Mouse (Mus musculus) testis, adult 2 months (tissue): ENCODE results near the gene Dnajc11. TPM values are rescaled to one million over a fixed set of nuclear protein-coding genes. Genes with fewer than 3 reads are reported as not detected.

Experiments used
- H3K27ac ChIP-seq: fragments of 200-500 bp; 2 replicates; pipeline ENCODE4 v1.5.1; 2012; ENCODE audit warnings: low read depth, low read length; ENCODE audit not compliant: control insufficient read depth, insufficient read depth
- H3K27me3 ChIP-seq: fragments of 200-500 bp; 2 replicates; pipeline ENCODE4 v1.6.1; 2012; ENCODE audit warnings: mild to moderate bottlenecking, low read length, moderate library complexity; ENCODE audit not compliant: control insufficient read depth, insufficient read depth
- H3K36me3 ChIP-seq: fragments of 200-500 bp; 2 replicates; pipeline ENCODE4 v1.6.1; 2012; ENCODE audit warnings: mild to moderate bottlenecking, low read length; ENCODE audit not compliant: control insufficient read depth, insufficient read depth
- H3K4me1 ChIP-seq: fragments of 200-500 bp; 2 replicates; pipeline ENCODE4 v1.6.1; 2012; ENCODE audit warnings: low read length; ENCODE audit not compliant: control insufficient read depth, insufficient read depth
- H3K4me3 ChIP-seq: fragments of 200-500 bp; 2 replicates; pipeline ENCODE4 v1.5.1; 2012; ENCODE audit warnings: low read depth, mild to moderate bottlenecking, low read length, moderate library complexity, mixed read lengths; ENCODE audit not compliant: control insufficient read depth
- CTCF ChIP-seq: fragments of 200-500 bp; IDR thresholded peaks from 2 replicates; pipeline ENCODE4 v1.5.1; 2012; ENCODE audit warnings: low read depth, mild to moderate bottlenecking, inconsistent platforms, low read length, moderate library complexity; ENCODE audit not compliant: control insufficient read depth, insufficient read depth, insufficient replicate concordance
- POLR2A ChIP-seq: fragments of 200-500 bp; IDR thresholded peaks from 2 replicates; pipeline ENCODE4 v1.6.1; 2012; ENCODE audit warnings: low read depth, mild to moderate bottlenecking, inconsistent platforms, low read length, moderate library complexity; ENCODE audit not compliant: control insufficient read depth
- polyA plus RNA-seq: library from polyadenylated mRNA; depleted of rRNA; stranded (reverse); fragments of >200 nt; gene quantifications from 2 replicates; pipeline ENCODE4 v1.2.3, GENCODE M21; 2012; rRNA removed

Dnajc11 gene
- polyA plus RNA-seq, 1 experiment = 31.2 TPM

- peaks cover 13% of the 10 kb centered on the region for H3K4me1 ChIP-seq
- H3K27ac ChIP-seq = peak within 1 kb of the TSS; percentile 79
Observed at GRCm38 (mm10) chr4:152027524-152027923, 94.0 kb downstream of the Dnajc11 start, which contains the start of gene Zbtb48. Gene Zbtb48 (minus strand): TSS chr4:152027671.

GRCm38 (mm10) chr4:152028456-152028855, 95.0 kb downstream of the Dnajc11 start:
- H3K27ac ChIP-seq = no peak overlapping the region; the same call in 1 of the 2 replicates
- H3K4me3 ChIP-seq = peak overlapping the region; percentile 95
- H3K4me1 ChIP-seq = peaks cover 13% of the 10 kb centered on the region
- H3K27me3 ChIP-seq = no peaks in the 10 kb centered on the region
- H3K36me3 ChIP-seq = no peaks in the 10 kb centered on the region; the same call in 1 of the 2 replicates
- TF ChIP-seq POLR2A = no peak
- TF ChIP-seq CTCF = no peak

More at GRCm38 (mm10) chr4:152027524-152027923, 94.0 kb downstream of the Dnajc11 start, which contains the start of gene Zbtb48:
- H3K27me3 ChIP-seq = no peaks in the 10 kb centered on the region
- no peaks in the 10 kb centered on the region; the same call in 1 of the 2 replicates for H3K36me3 ChIP-seq
- H3K4me3 ChIP-seq = peak within 1 kb of the TSS; percentile 95
- TF ChIP-seq POLR2A (peak; percentile 94), CTCF (no peak)

GRCm38 (mm10) chr4:152029087-152029486, 95.6 kb downstream of the Dnajc11 start:
- Histone ChIP-seq H3K27me3 (no peaks in the 10 kb centered on the region), H3K4me1 (peaks cover 13% of the 10 kb centered on the region), H3K27ac (no peak overlapping the region), H3K36me3 (no peaks in the 10 kb centered on the region; the same call in 1 of the 2 replicates), H3K4me3 (peak overlapping the region; percentile 95)
- TF ChIP-seq CTCF (no peak), POLR2A (no peak)

- H3K4me3 ChIP-seq = peak overlapping the region; percentile 83
- TF ChIP-seq CTCF (no peak), POLR2A (no peak)
- peaks cover 13% of the 10 kb centered on the region for H3K4me1 ChIP-seq
- no peak overlapping the region for H3K27ac ChIP-seq
- no peaks in the 10 kb centered on the region; the same call in 1 of the 2 replicates for H3K36me3 ChIP-seq
- no peaks in the 10 kb centered on the region for H3K27me3 ChIP-seq
Observed at GRCm38 (mm10) chr4:152029997-152030396, 96.5 kb downstream of the Dnajc11 start.

Other genes with a start within 250 kb of the Dnajc11 start
- 13.5 and 15.4 TPM in 2 replicates for gene Camta1, start 71.8 kb upstream of the Dnajc11 start, polyA plus RNA-seq
- 4.2 and 5.5 TPM in 2 replicates for gene Thap3, start 55.3 kb downstream of the Dnajc11 start, polyA plus RNA-seq
- 41.8 and 43.6 TPM in 2 replicates for gene Phf13, start 62.6 kb downstream of the Dnajc11 start, polyA plus RNA-seq
- gene Klhl21, start 75.1 kb downstream of the Dnajc11 start, polyA plus RNA-seq = 17.1 TPM in 2 replicates
- 18.2 and 22.4 TPM in 2 replicates for gene Zbtb48, start 94.0 kb downstream of the Dnajc11 start, polyA plus RNA-seq
- 30.2 and 37.6 TPM in 2 replicates for gene Tas1r1, start 104.9 kb downstream of the Dnajc11 start, polyA plus RNA-seq
- 7.7 and 8.0 TPM in 2 replicates for gene Nol9, start 105.6 kb downstream of the Dnajc11 start, polyA plus RNA-seq
- 8.8 and 9.7 TPM in 2 replicates for gene Plekhg5, start 138.8 kb downstream of the Dnajc11 start, polyA plus RNA-seq
- 1.2 and 1.5 TPM in 2 replicates for gene Tnfrsf25, start 182.2 kb downstream of the Dnajc11 start, polyA plus RNA-seq
- 84.1 and 87.1 TPM in 2 replicates for gene Espn, start 218.7 kb downstream of the Dnajc11 start, polyA plus RNA-seq
- 0.42 and 0.73 TPM in 2 replicates for gene Hes2, start 225.2 kb downstream of the Dnajc11 start, polyA plus RNA-seq
- 685 and 754 TPM in 2 replicates for gene Acot7, start 244.4 kb downstream of the Dnajc11 start, polyA plus RNA-seq